Mouse (Mus musculus) spleen, adult 2 months (tissue): ENCODE results near the gene Pard3.

Experiments
- CTCF ChIP-seq: fragments of 200-500 bp; IDR thresholded peaks from 2 replicates; pipeline ENCODE4 v1.5.1; 2011; ENCODE audit warnings: mild to moderate bottlenecking, inconsistent platforms; ENCODE audit not compliant: insufficient read depth, insufficient read length, insufficient replicate concordance; ENCODE audit errors: extremely low read depth
- POLR2A ChIP-seq: fragments of 200-500 bp; IDR thresholded peaks from 2 replicates; pipeline ENCODE4 v1.6.1; 2011; ENCODE audit warnings: low read depth, low read length, inconsistent platforms

DNA sequence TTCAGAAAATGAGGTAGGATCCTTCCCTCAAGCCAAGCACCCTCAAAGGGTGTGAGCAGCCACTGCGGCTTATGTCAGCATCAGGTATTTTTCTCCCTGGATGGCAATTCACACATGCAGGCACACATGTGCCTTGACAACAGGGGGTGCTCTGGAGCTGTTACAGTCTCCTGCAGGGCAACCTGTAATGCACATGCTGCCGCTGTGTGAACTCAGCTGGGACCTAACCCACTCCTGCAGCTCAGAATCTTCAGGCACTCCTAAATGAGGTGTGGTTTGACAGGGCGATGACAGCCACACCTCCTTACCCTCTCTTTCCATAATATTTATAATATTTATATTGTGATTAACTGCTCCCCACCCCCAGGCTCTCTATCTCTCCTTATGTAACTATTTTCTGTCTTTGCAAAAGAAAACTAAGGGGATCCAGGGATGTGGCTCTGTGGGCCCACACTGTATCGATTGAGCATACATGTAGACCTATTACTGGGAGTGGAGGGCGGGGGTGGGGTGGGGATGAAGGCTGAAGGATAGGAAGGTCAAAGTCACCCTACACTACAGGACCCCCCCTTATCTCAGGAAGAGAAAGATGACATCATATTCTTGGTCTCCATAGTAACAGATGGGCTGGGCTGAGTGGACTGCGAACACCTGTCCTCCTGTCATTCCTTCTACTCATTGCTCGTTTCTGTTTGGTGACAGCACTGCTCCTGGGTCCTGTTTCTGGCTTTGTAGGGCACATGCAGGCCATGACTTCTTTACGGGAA is 375.1 kb downstream of the Pard3 start:
- TF ChIP-seq CTCF (peak; percentile 49; the same call in 1 of the 2 replicates), POLR2A (no peak)
